Mouse (Mus musculus): ENCODE measurements around the gene Cyth2.

GRCm38 (mm10) chr7:45850661-45851060, 36.3 kb upstream of the Cyth2 start:
- TF ChIP-seq CTCF (IDR thresholded peaks at IDR 0.05; ENCODE audit: insufficient read depth, low read depth, low read length) (no peak), POLR2A (IDR thresholded peaks at IDR 0.05; ENCODE audit: insufficient read depth, low read depth, low read length) (no peak)
